In the genomic region with DNA sequence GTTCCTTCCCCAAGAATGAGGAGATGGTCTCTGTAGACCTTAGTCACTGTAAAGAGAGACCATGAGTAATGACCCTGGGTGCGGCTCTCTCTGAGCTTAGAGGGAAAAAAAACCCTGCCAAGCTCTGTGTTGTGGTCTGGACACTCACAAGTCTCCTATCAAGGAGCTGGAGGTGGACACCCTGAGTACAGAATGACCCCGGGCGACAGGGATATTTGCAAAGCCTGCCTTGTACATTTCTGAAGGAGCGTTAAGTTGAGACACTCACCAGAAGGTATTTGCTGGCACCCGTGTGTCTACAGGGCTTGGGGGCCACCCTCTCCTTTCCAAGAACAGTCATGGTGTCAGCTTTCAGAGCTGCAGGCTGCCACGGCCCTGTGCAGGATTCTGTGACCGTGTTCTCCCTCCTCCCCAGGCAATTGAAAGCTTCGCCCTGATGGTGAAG, we compare ENCODE assay signal across 12 mouse cellular contexts. TPM values are rescaled to one million over a fixed set of nuclear protein-coding genes. Genes with fewer than 3 reads are reported as not detected.
DNase-seq lines count a peak whose midpoint lies in the region; ATAC-seq lines count a peak whose summit lies in the region.
"Had no signal": no experiment of that assay in that cellular context is flagged by ENCODE, and none has a peak within 500 bp of the region (broad histone marks: within the 10 kb centered on the region; RNA-seq: fewer than 3 reads in every experiment).

No protein-coding gene starts in this region.

- no peak for ATAC-seq in hindbrain, embryonic 11.5 days (ENCODE audit: low FRiP score)
- no peak for ATAC-seq in hindbrain, embryonic 13.5 days (ENCODE audit: low FRiP score)
- ATAC-seq in forebrain, embryonic 15.5 days (replicated peaks), result no peak
- ATAC-seq in CD4-positive, CD25-positive, alpha-beta regulatory T cell, adult 4 months, result no peak
- ATAC-seq: activated CD4-positive, CD25-positive, alpha-beta regulatory T cell, adult 4 months had no signal

- H3K36me3 ChIP-seq in hindbrain, embryonic 11.5 days (ENCODE audit: control insufficient read depth, insufficient read depth, low read length), result peaks cover 11% of the 10 kb centered on the region
- H3K36me3 ChIP-seq in hindbrain, embryonic 13.5 days, result peaks cover 93% of the 10 kb centered on the region
- H3K36me3 ChIP-seq in forebrain, embryonic 15.5 days, result peaks cover 62% of the 10 kb centered on the region

- H3K9me3 ChIP-seq in hindbrain, embryonic 11.5 days (ENCODE audit: control insufficient read depth, low read length), result no peaks in the 10 kb centered on the region
- H3K9me3 ChIP-seq in hindbrain, embryonic 13.5 days, result no peaks in the 10 kb centered on the region
- no peaks in the 10 kb centered on the region for H3K9me3 ChIP-seq in forebrain, embryonic 15.5 days
- H3K9me3 ChIP-seq: midbrain, embryonic 12.5 days had no signal

- H3K4me1 ChIP-seq in hindbrain, embryonic 11.5 days (replicated peaks; ENCODE audit: control insufficient read depth, insufficient read depth, low read length), result no peaks in the 10 kb centered on the region
- no peaks in the 10 kb centered on the region for H3K4me1 ChIP-seq in hindbrain, embryonic 13.5 days (replicated peaks)
- 0 out of 2 replicates have a peak, but pooled peaks cover 2% of the 10 kb centered on the region for H3K4me1 ChIP-seq in forebrain, embryonic 15.5 days
- H3K4me1 ChIP-seq: midbrain, embryonic 12.5 days had no signal

- peak; percentile 9 for DNase-seq in hindbrain, embryonic 11.5 days (ENCODE audit: low spot score)
- DNase-seq in forelimb bud, embryonic 11.5 days (ENCODE audit: low read depth, low spot score), result peak; percentile 13
- peak; percentile 30 for DNase-seq in heart, postnatal 4 days
- DNase-seq in mesoderm, embryonic 11.5 days (ENCODE audit: low read depth, low spot score), result peak; percentile 17
- DNase-seq in adrenal gland, postnatal 36 days, result no peak
- DNase-seq: cerebellum, adult 8-10 months had no signal

- H3K4me2 ChIP-seq in hindbrain, embryonic 11.5 days (replicated peaks; ENCODE audit: low read depth, low read length), result no peak overlapping the region
- no peak overlapping the region for H3K4me2 ChIP-seq in hindbrain, embryonic 13.5 days
- H3K4me2 ChIP-seq in forebrain, embryonic 15.5 days (replicated peaks), result no peak overlapping the region
- H3K4me2 ChIP-seq: midbrain, embryonic 12.5 days had no signal

- H3K27me3 ChIP-seq in hindbrain, embryonic 11.5 days (ENCODE audit: control insufficient read depth, insufficient read depth, low read length), result no peaks in the 10 kb centered on the region
- no peaks in the 10 kb centered on the region for H3K27me3 ChIP-seq in hindbrain, embryonic 13.5 days
- no peaks in the 10 kb centered on the region for H3K27me3 ChIP-seq in forebrain, embryonic 15.5 days
- H3K27me3 ChIP-seq: midbrain, embryonic 12.5 days had no signal

- H3K4me3 ChIP-seq in hindbrain, embryonic 11.5 days (ENCODE audit: low read depth, low read length), result no peak overlapping the region
- H3K4me3 ChIP-seq in hindbrain, embryonic 13.5 days, result no peak overlapping the region
- H3K4me3 ChIP-seq in forebrain, embryonic 15.5 days, result no peak overlapping the region
- H3K4me3 ChIP-seq: midbrain, embryonic 12.5 days had no signal

- H3K9ac ChIP-seq in hindbrain, embryonic 11.5 days (ENCODE audit: low read depth, low read length), result no peak overlapping the region
- H3K9ac ChIP-seq in hindbrain, embryonic 13.5 days, result no peak overlapping the region
- no peak overlapping the region for H3K9ac ChIP-seq in forebrain, embryonic 15.5 days (replicated peaks)
- H3K9ac ChIP-seq: midbrain, embryonic 12.5 days had no signal

- no peak overlapping the region for H3K27ac ChIP-seq in hindbrain, embryonic 11.5 days (ENCODE audit: low read depth, low read length)
- H3K27ac ChIP-seq in hindbrain, embryonic 13.5 days, result no peak overlapping the region
- no peak overlapping the region for H3K27ac ChIP-seq in forebrain, embryonic 15.5 days (replicated peaks)
- H3K27ac ChIP-seq: midbrain, embryonic 12.5 days had no signal

- 62% methylated on average over 8 of the region's 8 CpGs for WGBS in hindbrain, embryonic 11.5 days
- 77% methylated on average over 8 of the region's 8 CpGs for WGBS in hindbrain, embryonic 13.5 days
- 81% methylated on average over 8 of the region's 8 CpGs for WGBS in forebrain, embryonic 15.5 days

RNA-seq across cellular contexts. Expression of gene F7, which starts 29.0 kb away (rescaled TPM):
- polyA plus RNA-seq in hindbrain, embryonic 11.5 days (2014; fragmentation: Nextera tagmentation; extraction: Ambion mirVana), result 0.23 TPM in 1 of 2 replicates, not detected in the other
- 0.13 TPM in 1 of 2 replicates, not detected in the other for polyA plus RNA-seq in hindbrain, embryonic 13.5 days (2015; fragmentation: Nextera tagmentation; extraction: Ambion mirVana)
- total RNA-seq in heart, postnatal 4 days (2021), result not detected
- polyA plus RNA-seq in forebrain, embryonic 15.5 days (2015; fragmentation: Nextera tagmentation; extraction: Ambion mirVana), result 0.11 and 0.13 TPM in 2 replicates
- polyA plus RNA-seq in CD4-positive, CD25-positive, alpha-beta regulatory T cell, adult 4 months (2017; shearing (Covaris generic)), result not detected
- total RNA-seq in adrenal gland, postnatal 36 days (2021), result under 1 TPM; 0.86 to 0.92 TPM
- total RNA-seq: layer of hippocampus, postnatal 25 days had no signal
- polyA plus RNA-seq: activated CD4-positive, CD25-positive, alpha-beta regulatory T cell, adult 4 months had no signal

RNA-seq across cellular contexts. Expression of gene F10, which starts 40.3 kb away (rescaled TPM):
- 1.1 and 1.4 TPM in 2 replicates for polyA plus RNA-seq in hindbrain, embryonic 11.5 days (2014; fragmentation: Nextera tagmentation; extraction: Ambion mirVana)
- 0.61 and 0.69 TPM in 2 replicates for polyA plus RNA-seq in hindbrain, embryonic 13.5 days (2015; fragmentation: Nextera tagmentation; extraction: Ambion mirVana)
- under 1 TPM; 0.41 to 0.45 TPM for total RNA-seq in heart, postnatal 4 days (2021)
- 0.26 and 0.43 TPM in 2 replicates for polyA plus RNA-seq in forebrain, embryonic 15.5 days (2015; fragmentation: Nextera tagmentation; extraction: Ambion mirVana)
- polyA plus RNA-seq in CD4-positive, CD25-positive, alpha-beta regulatory T cell, adult 4 months (2017; shearing (Covaris generic)), result not detected
- under 1 TPM; 0.53 to 0.86 TPM for total RNA-seq in adrenal gland, postnatal 36 days (2021)
- total RNA-seq: layer of hippocampus, postnatal 25 days had no signal
- polyA plus RNA-seq: activated CD4-positive, CD25-positive, alpha-beta regulatory T cell, adult 4 months had no signal

Comparison
In these comparisons a context has a peak if more than half of its experiments do, and no peak if none do; other contexts are left out.
1. DNase-seq: peak in hindbrain, embryonic 11.5 days (single experiment), forelimb bud, embryonic 11.5 days (single experiment), heart, postnatal 4 days (single experiment) and mesoderm, embryonic 11.5 days (single experiment); none in adrenal gland, postnatal 36 days (0 of 2).